Mouse (Mus musculus): Measurements from ENCODE around the gene Olfr1358. TPM values are rescaled to one million over a fixed set of nuclear protein-coding genes. Genes with fewer than 3 reads are reported as not detected.

Olfr1358 gene
- polyA plus RNA-seq (2012; rRNA removed) = 0.95 and 2.0 TPM in 2 replicates

GRCm38 (mm10) chr10:78517128-78517527 is at the start of gene Olfr1358:
Gene Olfr1358, plus strand, starts transcription at chr10:78517428.

Other genes starting within 250 kb of the Olfr1358 start
- 275 and 338 TPM in 2 replicates for gene Agpat3, start 164.9 kb upstream of the Olfr1358 start, polyA plus RNA-seq (2012; rRNA removed)
- gene Rrp1, start 104.4 kb upstream of the Olfr1358 start, polyA plus RNA-seq (2012; rRNA removed) = 108 and 109 TPM in 2 replicates
- 21.9 and 33.3 TPM in 2 replicates for gene Cstb, start 91.8 kb upstream of the Olfr1358 start, polyA plus RNA-seq (2012; rRNA removed)
- 100 and 109 TPM in 2 replicates for gene Pdxk, start 52.5 kb upstream of the Olfr1358 start, polyA plus RNA-seq (2012; rRNA removed)
- gene Ilvbl, start 56.9 kb downstream of the Olfr1358 start, polyA plus RNA-seq (2012; rRNA removed) = 68.0 and 70.5 TPM in 2 replicates
- gene Syde1, start 74.5 kb downstream of the Olfr1358 start, polyA plus RNA-seq (2012; rRNA removed) = 52.4 and 59.3 TPM in 2 replicates
- not detected in 2 replicates for gene Olfr1357, start 100.6 kb downstream of the Olfr1358 start, polyA plus RNA-seq (2012; rRNA removed)
- gene Casp14, start 200.9 kb downstream of the Olfr1358 start, polyA plus RNA-seq (2012; rRNA removed) = not detected in 2 replicates
- gene Ccdc105, start 235.6 kb downstream of the Olfr1358 start, polyA plus RNA-seq (2012; rRNA removed) = 0.28 and 0.56 TPM in 2 replicates